Mouse (Mus musculus) cerebral cortex, adult 2 months (tissue): ENCODE results near the gene Cog1.

Source experiments
- WGBS: fragments of 180-500 bp; shearing (Covaris S2); methylation state at CpG from one replicate; pipeline ENCODE4 v1.1.7; 2018; 5-methylcytosine and 5-hydroxymethylcytosine counted together

Gene Cog1

GRCm38 (mm10) chr11:113648690-113649352, at the start of gene Cog1:
Cog1 (plus strand) TSS chr11:113649169.
- 37% methylated on average over 26 of the region's 26 CpGs for WGBS

- WGBS = 84% methylated on average over 18 of the region's 18 CpGs
Measured at GRCm38 (mm10) chr11:113600526-113601245, 48.3 kb upstream of the Cog1 start.

- WGBS = 34% methylated on average over 12 of the region's 12 CpGs
Measured at GRCm38 (mm10) chr11:113601616-113602343, 47.2 kb upstream of the Cog1 start.

GRCm38 (mm10) chr11:113607556-113607955, 41.4 kb upstream of the Cog1 start:
- WGBS = 97% methylated on average over 12 of the region's 12 CpGs

- WGBS = 81% methylated on average over 5 of the region's 5 CpGs
Measured at GRCm38 (mm10) chr11:113609581-113609980, 39.4 kb upstream of the Cog1 start.

- WGBS = 36% methylated on average over 5 of the region's 5 CpGs
Measured at GRCm38 (mm10) chr11:113610266-113610665, 38.7 kb upstream of the Cog1 start.

- 50% methylated on average over 10 of the region's 10 CpGs for WGBS
Measured at GRCm38 (mm10) chr11:113611112-113611646, 37.8 kb upstream of the Cog1 start.

GRCm38 (mm10) chr11:113611664-113612611, 37.0 kb upstream of the Cog1 start:
- WGBS = 21% methylated on average over 24 of the region's 24 CpGs

GRCm38 (mm10) chr11:113614476-113614875, 34.5 kb upstream of the Cog1 start:
- 92% methylated on average over 6 of the region's 6 CpGs for WGBS

GRCm38 (mm10) chr11:113617132-113617911, 31.6 kb upstream of the Cog1 start:
- 66% methylated on average over 14 of the region's 14 CpGs for WGBS

GRCm38 (mm10) chr11:113618303-113618671, 30.7 kb upstream of the Cog1 start:
- WGBS = 21% methylated on average over 4 of the region's 4 CpGs

GRCm38 (mm10) chr11:113618672-113619419, 30.1 kb upstream of the Cog1 start, which contains the start of gene Sstr2:
Sstr2 (plus strand) TSS chr11:113619342.
- WGBS = 1% methylated on average over 54 of the region's 54 CpGs

- 1% methylated on average over 31 of the region's 31 CpGs for WGBS
Measured at GRCm38 (mm10) chr11:113619420-113620080, 29.4 kb upstream of the Cog1 start.

GRCm38 (mm10) chr11:113621001-113621400, 28.0 kb upstream of the Cog1 start:
- 42% methylated on average over 2 of the region's 2 CpGs for WGBS

- WGBS = 79% methylated on average over 4 of the region's 4 CpGs
Measured at GRCm38 (mm10) chr11:113622028-113622427, 26.9 kb upstream of the Cog1 start.

GRCm38 (mm10) chr11:113625437-113625836, 23.5 kb upstream of the Cog1 start:
- 94% methylated on average over 18 of the region's 18 CpGs for WGBS

GRCm38 (mm10) chr11:113627785-113628184, 21.2 kb upstream of the Cog1 start:
- 43% methylated on average over 4 of the region's 4 CpGs for WGBS

GRCm38 (mm10) chr11:113630642-113631041, 18.3 kb upstream of the Cog1 start:
- WGBS = 55% methylated on average over 7 of the region's 7 CpGs

GRCm38 (mm10) chr11:113631302-113631701, 17.7 kb upstream of the Cog1 start:
- WGBS = 70% methylated on average over 8 of the region's 8 CpGs
